Mouse (Mus musculus) kidney, adult 2 months (tissue): ENCODE data around the gene Ptpro. TPM values are rescaled to one million over a fixed set of nuclear protein-coding genes. Genes with fewer than 3 reads are reported as not detected.

Experiments used
- DNase-seq: peaks from one replicate; pipeline ENCODE4 v3.0.0; 2021
- H3K27ac ChIP-seq: fragments of 200-500 bp; 2 replicates; pipeline ENCODE4 v1.5.1; 2012; ENCODE audit warnings: low read depth, low read length, control low read depth, inconsistent platforms; ENCODE audit not compliant: insufficient read depth
- H3K27me3 ChIP-seq: fragments of 200-500 bp; replicated peaks from 2 replicates; pipeline ENCODE4 v1.6.1; 2012; ENCODE audit warnings: mild to moderate bottlenecking, moderate library complexity, low read length, inconsistent platforms; ENCODE audit not compliant: control insufficient read depth, insufficient read depth
- H3K36me3 ChIP-seq: fragments of 200-500 bp; 2 replicates; pipeline ENCODE4 v1.6.1; 2012; ENCODE audit warnings: mild to moderate bottlenecking, moderate library complexity, low read length, inconsistent platforms; ENCODE audit not compliant: control insufficient read depth, insufficient read depth
- H3K4me1 ChIP-seq: fragments of 200-500 bp; 2 replicates; pipeline ENCODE4 v1.6.1; 2011; ENCODE audit warnings: low read length; ENCODE audit not compliant: control insufficient read depth, insufficient read depth
- H3K4me3 ChIP-seq: fragments of 200-500 bp; 2 replicates; pipeline ENCODE4 v1.5.1; 2011; ENCODE audit warnings: mild to moderate bottlenecking, low read depth, low read length, control low read depth; ENCODE audit not compliant: insufficient read depth
- CTCF ChIP-seq: fragments of 200-500 bp; conservative IDR thresholded peaks from 2 replicates; pipeline ENCODE4 v1.5.1; 2011; ENCODE audit warnings: low read depth, mild to moderate bottlenecking, control low read depth, low read length, moderate library complexity, mixed read lengths; ENCODE audit not compliant: insufficient read depth, insufficient read length
- POLR2A ChIP-seq: fragments of 200-500 bp; IDR thresholded peaks from one replicate; pipeline ENCODE4 v1.6.1; 2011; ENCODE audit warnings: low read depth, low read length, control low read depth
- WGBS: fragments of 180-500 bp; shearing (Covaris S2); methylation state at CpG from one replicate; pipeline ENCODE4 v1.1.7; 2018; 5-methylcytosine and 5-hydroxymethylcytosine counted together
- polyA plus RNA-seq: library from polyadenylated mRNA; depleted of rRNA; stranded (reverse); fragments of >200 nt; gene quantifications from 2 replicates; pipeline ENCODE4 v1.2.3, GENCODE M21; 2012

The Ptpro gene
- polyA plus RNA-seq, 1 experiment = 13.0 TPM

- Histone ChIP-seq H3K36me3 (no peaks in the 10 kb centered on the region), H3K27me3 (no peaks in the 10 kb centered on the region), H3K4me1 (no peaks in the 10 kb centered on the region), H3K4me3 (no peak overlapping the region), H3K27ac (no peak overlapping the region)
- no peak for DNase-seq
- WGBS = 92% methylated on average over 8 of the region's 8 CpGs
- TF ChIP-seq CTCF (no peak), POLR2A (no peak)
Measured at GRCm38 (mm10) chr6:137272513-137272912, 20.4 kb downstream of the Ptpro start.

- 32% methylated on average over 12 of the region's 12 CpGs for WGBS
- no peaks in the 10 kb centered on the region for H3K4me1 ChIP-seq
- H3K36me3 ChIP-seq = no peaks in the 10 kb centered on the region
- no peak overlapping the region for H3K4me3 ChIP-seq
- TF ChIP-seq CTCF = no peak
- H3K27me3 ChIP-seq = no peaks in the 10 kb centered on the region
- no peak overlapping the region for H3K27ac ChIP-seq
- DNase-seq = no peak
Measured at GRCm38 (mm10) chr6:137277587-137277994, 25.5 kb downstream of the Ptpro start.

DNA sequence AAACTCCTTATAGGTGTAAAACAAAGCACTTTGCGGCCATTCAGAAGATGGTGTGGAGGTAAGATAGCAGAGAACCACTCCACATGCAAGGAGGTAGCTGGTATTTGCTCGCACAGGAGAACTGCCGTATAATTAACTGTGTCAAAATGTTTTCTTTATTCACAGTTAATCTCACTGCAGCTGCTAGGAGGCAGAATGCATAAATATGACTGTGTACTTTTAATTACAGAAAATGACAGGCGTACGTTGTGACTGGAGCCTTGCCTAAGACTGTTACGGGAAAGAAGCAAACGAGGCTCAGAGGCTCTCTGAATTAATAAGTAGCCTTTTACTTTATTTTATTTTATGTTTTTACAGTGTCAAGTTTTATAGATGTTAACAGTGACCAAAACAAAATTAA, 27.5 kb downstream of the Ptpro start:
- Histone ChIP-seq H3K4me3 (no peak overlapping the region), H3K4me1 (no peaks in the 10 kb centered on the region), H3K27me3 (no peaks in the 10 kb centered on the region), H3K36me3 (no peaks in the 10 kb centered on the region), H3K27ac (no peak overlapping the region)
- TF ChIP-seq POLR2A = no peak
- no peak for TF ChIP-seq CTCF
- 68% methylated on average over 7 of the region's 7 CpGs for WGBS
- DNase-seq = no peak

DNA sequence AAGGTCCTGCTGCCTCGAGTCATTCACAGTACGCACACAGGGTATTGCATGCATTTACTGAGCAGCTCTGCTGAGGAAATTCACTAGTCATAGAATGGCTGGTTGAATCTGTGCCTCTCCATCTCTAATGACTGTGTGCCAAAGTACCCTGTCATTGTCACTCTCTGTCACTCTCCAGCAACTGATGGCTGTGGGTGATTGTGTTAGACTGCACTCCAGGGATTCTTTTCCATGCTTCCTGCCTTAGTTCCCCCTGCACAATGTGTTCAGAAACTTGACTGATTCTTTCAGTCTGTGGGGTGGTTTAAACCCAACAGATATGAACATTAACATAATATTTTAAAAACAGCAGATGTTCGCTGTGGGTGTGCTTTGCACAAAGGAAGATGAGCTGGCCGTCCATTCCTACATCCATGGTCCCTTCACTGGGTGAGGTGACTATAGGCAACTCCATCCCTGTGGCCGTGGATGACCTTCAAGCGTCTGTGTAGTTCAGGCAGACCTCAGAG, 29.5 kb downstream of the Ptpro start:
- no peak for TF ChIP-seq CTCF
- no peaks in the 10 kb centered on the region for H3K36me3 ChIP-seq
- no peak for DNase-seq
- H3K27ac ChIP-seq = no peak overlapping the region
- H3K4me3 ChIP-seq = no peak overlapping the region
- no peaks in the 10 kb centered on the region for H3K4me1 ChIP-seq
- WGBS = 80% methylated on average over 6 of the region's 6 CpGs
- no peaks in the 10 kb centered on the region for H3K27me3 ChIP-seq

GRCm38 (mm10) chr6:137282050-137282449, 29.9 kb downstream of the Ptpro start:
- H3K27ac ChIP-seq = no peak overlapping the region
- no peaks in the 10 kb centered on the region for H3K27me3 ChIP-seq
- no peak overlapping the region for H3K4me3 ChIP-seq
- H3K36me3 ChIP-seq = no peaks in the 10 kb centered on the region
- TF ChIP-seq POLR2A (no peak), CTCF (no peak)
- H3K4me1 ChIP-seq = no peaks in the 10 kb centered on the region
- 70% methylated on average over 7 of the region's 7 CpGs for WGBS
- no peak for DNase-seq

DNA sequence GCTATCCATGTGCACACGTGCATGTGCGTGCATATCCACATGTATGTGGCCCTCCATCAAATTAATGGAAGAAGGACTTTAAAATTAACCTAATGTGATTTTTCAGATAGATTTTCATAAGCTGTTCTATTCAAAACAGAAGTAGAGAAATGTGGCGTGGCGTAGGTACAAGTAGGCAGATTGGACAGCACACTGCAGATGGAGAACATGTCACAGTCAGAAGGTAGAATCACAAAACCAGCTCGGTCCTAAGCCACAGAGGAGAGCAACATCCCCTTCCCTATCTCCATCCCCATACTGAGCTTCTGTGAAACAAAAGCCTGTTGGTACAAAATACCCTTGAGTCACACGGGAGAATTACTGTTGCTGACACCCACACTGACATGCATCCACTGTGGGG, 34.3 kb downstream of the Ptpro start:
- Histone ChIP-seq H3K27ac (no peak overlapping the region), H3K4me3 (no peak overlapping the region), H3K4me1 (no peaks in the 10 kb centered on the region), H3K27me3 (no peaks in the 10 kb centered on the region), H3K36me3 (no peaks in the 10 kb centered on the region)
- no peak for DNase-seq
- TF ChIP-seq CTCF = no peak
- TF ChIP-seq POLR2A = no peak
- 89% methylated on average over 6 of the region's 6 CpGs for WGBS

DNA sequence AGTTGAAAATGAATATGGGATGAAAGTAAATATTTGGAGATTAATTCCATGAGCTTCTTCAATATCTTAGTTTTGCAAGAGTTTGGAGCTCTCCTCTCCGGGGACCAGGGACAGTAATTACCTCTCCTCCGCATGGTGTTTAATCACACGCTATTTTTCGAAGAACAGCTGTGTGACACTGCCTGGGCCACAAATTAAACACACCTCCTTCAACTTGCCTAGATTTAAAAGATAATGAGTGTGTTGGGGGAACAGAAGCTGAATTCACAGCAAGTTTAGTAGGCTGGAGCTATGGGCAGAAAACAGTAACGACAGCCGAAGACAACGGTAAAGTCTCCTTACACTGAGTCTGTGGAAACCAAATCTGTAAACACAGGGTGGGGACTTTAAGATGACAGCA, 35.7 kb downstream of the Ptpro start:
- H3K36me3 ChIP-seq = no peaks in the 10 kb centered on the region
- no peaks in the 10 kb centered on the region for H3K4me1 ChIP-seq
- no peaks in the 10 kb centered on the region for H3K27me3 ChIP-seq
- 50% methylated on average over 7 of the region's 7 CpGs for WGBS
- no peak for DNase-seq
- H3K27ac ChIP-seq = no peak overlapping the region
- no peak overlapping the region for H3K4me3 ChIP-seq
- TF ChIP-seq CTCF = no peak
- no peak for TF ChIP-seq POLR2A

- H3K27me3 ChIP-seq = no peaks in the 10 kb centered on the region
- no peaks in the 10 kb centered on the region for H3K36me3 ChIP-seq
- no peaks in the 10 kb centered on the region for H3K4me1 ChIP-seq
- 85% methylated on average over 5 of the region's 5 CpGs for WGBS
- no peak for DNase-seq
- no peak overlapping the region for H3K4me3 ChIP-seq
- no peak for TF ChIP-seq POLR2A
- H3K27ac ChIP-seq = no peak overlapping the region
Measured at GRCm38 (mm10) chr6:137288264-137288663, 36.1 kb downstream of the Ptpro start.
